Mouse (Mus musculus): ENCODE results near the gene Nrcam. TPM values are rescaled to one million over a fixed set of nuclear protein-coding genes. Genes with fewer than 3 reads are reported as not detected.
A peak's percentile ranks its signal among the peaks of the same experiment; 100 is the strongest.

Gene Nrcam
- polyA plus RNA-seq, 1 experiment from 2014 or later: 133 TPM

- H3K36me3 ChIP-seq: no peaks in the 10 kb centered on the region
- WGBS: under 1% methylated on average over 59 of the region's 61 CpGs
- peak overlapping the region; percentile 70 for H3K4me2 ChIP-seq
- H3K4me1 ChIP-seq (replicated peaks): peaks cover 34% of the 10 kb centered on the region
- peak overlapping the region; percentile 97 for H3K27ac ChIP-seq
- ATAC-seq (ENCODE audit: low FRiP score): peak; percentile 78
- H3K4me3 ChIP-seq: peak overlapping the region; percentile 82
- no peaks in the 10 kb centered on the region for H3K9me3 ChIP-seq
- H3K27me3 ChIP-seq: no peaks in the 10 kb centered on the region
- H3K9ac ChIP-seq: peak overlapping the region; percentile 91
Measured at GRCm38 (mm10) chr12:44329316-44330215, 881 bp downstream of the Nrcam start.

GRCm38 (mm10) chr12:44330216-44330719, 1.6 kb downstream of the Nrcam start:
- peak; percentile 21 for ATAC-seq (ENCODE audit: low FRiP score)
- WGBS: 0% methylated on average over 9 of the region's 9 CpGs

GRCm38 (mm10) chr12:44337136-44337640, 8.5 kb downstream of the Nrcam start:
- H3K9me3 ChIP-seq: no peaks in the 10 kb centered on the region
- H3K4me2 ChIP-seq: no peak overlapping the region
- H3K9ac ChIP-seq: no peak overlapping the region
- H3K36me3 ChIP-seq: no peaks in the 10 kb centered on the region
- 54% methylated on average over 2 of the region's 2 CpGs for WGBS
- no peak for ATAC-seq (ENCODE audit: low FRiP score)
- H3K27me3 ChIP-seq: no peaks in the 10 kb centered on the region
- H3K4me3 ChIP-seq: no peak overlapping the region
- no peak overlapping the region for H3K27ac ChIP-seq
- peaks cover 36% of the 10 kb centered on the region for H3K4me1 ChIP-seq (replicated peaks)

More at GRCm38 (mm10) chr12:44330216-44330719, 1.6 kb downstream of the Nrcam start:
- peak overlapping the region; percentile 91 for H3K9ac ChIP-seq
- no peaks in the 10 kb centered on the region for H3K27me3 ChIP-seq
- no peaks in the 10 kb centered on the region for H3K36me3 ChIP-seq
- H3K27ac ChIP-seq: peak overlapping the region; percentile 97
- H3K9me3 ChIP-seq: no peaks in the 10 kb centered on the region
- peak overlapping the region; percentile 82 for H3K4me3 ChIP-seq
- H3K4me2 ChIP-seq: peak overlapping the region; percentile 70
- H3K4me1 ChIP-seq (replicated peaks): peaks cover 34% of the 10 kb centered on the region

GRCm38 (mm10) chr12:44338195-44338622, 9.5 kb downstream of the Nrcam start:
- H3K9ac ChIP-seq: no peak overlapping the region
- peak overlapping the region; percentile 49 for H3K27ac ChIP-seq
- H3K4me3 ChIP-seq: no peak overlapping the region
- no peaks in the 10 kb centered on the region for H3K27me3 ChIP-seq
- no peaks in the 10 kb centered on the region for H3K9me3 ChIP-seq
- peaks cover 33% of the 10 kb centered on the region for H3K4me1 ChIP-seq (replicated peaks)
- peak overlapping the region; percentile 26; the same call in 1 of the 2 replicates for H3K4me2 ChIP-seq
- no peaks in the 10 kb centered on the region for H3K36me3 ChIP-seq
- ATAC-seq (ENCODE audit: low FRiP score): peak; percentile 88
- WGBS: 12% methylated on average over 8 of the region's 8 CpGs

GRCm38 (mm10) chr12:44344075-44344474, 15.4 kb downstream of the Nrcam start:
- H3K27ac ChIP-seq: no peak overlapping the region

GRCm38 (mm10) chr12:44345251-44345650, 16.6 kb downstream of the Nrcam start:
- no peaks in the 10 kb centered on the region for H3K36me3 ChIP-seq
- no peak overlapping the region for H3K9ac ChIP-seq
- no peak overlapping the region for H3K27ac ChIP-seq
- no peak overlapping the region for H3K4me3 ChIP-seq
- WGBS: 36% methylated on average over 5 of the region's 5 CpGs
- H3K9me3 ChIP-seq: no peaks in the 10 kb centered on the region
- no peak overlapping the region for H3K4me2 ChIP-seq
- ATAC-seq (ENCODE audit: low FRiP score): no peak
- no peaks in the 10 kb centered on the region for H3K27me3 ChIP-seq
- peaks cover 32% of the 10 kb centered on the region for H3K4me1 ChIP-seq (replicated peaks)

More at GRCm38 (mm10) chr12:44344075-44344474, 15.4 kb downstream of the Nrcam start:
- no peaks in the 10 kb centered on the region for H3K9me3 ChIP-seq
- ATAC-seq (ENCODE audit: low FRiP score): peak; percentile 46; the same call in 1 of the 2 replicates
- no peak overlapping the region for H3K9ac ChIP-seq
- no peaks in the 10 kb centered on the region for H3K36me3 ChIP-seq
- peaks cover 36% of the 10 kb centered on the region for H3K4me1 ChIP-seq (replicated peaks)
- H3K27me3 ChIP-seq: no peaks in the 10 kb centered on the region
- WGBS: 59% methylated on average over 6 of the region's 6 CpGs
- no peak overlapping the region for H3K4me2 ChIP-seq
- no peak overlapping the region for H3K4me3 ChIP-seq

GRCm38 (mm10) chr12:44346143-44346542, 17.5 kb downstream of the Nrcam start:
- H3K4me2 ChIP-seq: no peak overlapping the region
- peak overlapping the region; percentile 60 for H3K27ac ChIP-seq
- no peaks in the 10 kb centered on the region for H3K27me3 ChIP-seq
- ATAC-seq (ENCODE audit: low FRiP score): peak; percentile 37; the same call in 1 of the 2 replicates
- H3K9me3 ChIP-seq: no peaks in the 10 kb centered on the region
- H3K4me1 ChIP-seq (replicated peaks): peaks cover 30% of the 10 kb centered on the region
- 57% methylated on average over 3 of the region's 3 CpGs for WGBS
- H3K36me3 ChIP-seq: no peaks in the 10 kb centered on the region
- no peak overlapping the region for H3K4me3 ChIP-seq
- no peak overlapping the region for H3K9ac ChIP-seq

GRCm38 (mm10) chr12:44355116-44355515, 26.4 kb downstream of the Nrcam start:
- no peak for ATAC-seq (ENCODE audit: low FRiP score)
- no peak overlapping the region for H3K4me2 ChIP-seq
- WGBS: 86% methylated on average over 4 of the region's 4 CpGs

GRCm38 (mm10) chr12:44357460-44357859, 28.8 kb downstream of the Nrcam start:
- 0 out of 2 replicates have a peak, but pooled peaks cover 5% of the 10 kb centered on the region for H3K4me1 ChIP-seq (replicated peaks)
- WGBS: 12% methylated on average over 3 of the region's 3 CpGs
- no peak overlapping the region for H3K4me2 ChIP-seq
- 0 out of 2 replicates have a peak overlapping the region, but pooled peaks have one; percentile 46 for H3K27ac ChIP-seq
- no peaks in the 10 kb centered on the region for H3K36me3 ChIP-seq
- H3K9me3 ChIP-seq: no peaks in the 10 kb centered on the region
- ATAC-seq (ENCODE audit: low FRiP score): no peak
- H3K27me3 ChIP-seq: no peaks in the 10 kb centered on the region
- no peak overlapping the region for H3K9ac ChIP-seq
- H3K4me3 ChIP-seq: no peak overlapping the region

More at GRCm38 (mm10) chr12:44355116-44355515, 26.4 kb downstream of the Nrcam start:
- Histone ChIP-seq H3K9ac (no peak overlapping the region), H3K27me3 (no peaks in the 10 kb centered on the region), H3K4me1 (replicated peaks) (0 out of 2 replicates have a peak, but pooled peaks cover 5% of the 10 kb centered on the region), H3K4me3 (no peak overlapping the region), H3K36me3 (no peaks in the 10 kb centered on the region), H3K9me3 (no peaks in the 10 kb centered on the region), H3K27ac (no peak overlapping the region)

GRCm38 (mm10) chr12:44357881-44358280, 29.2 kb downstream of the Nrcam start:
- 33% methylated on average over 1 of the region's 1 CpGs for WGBS
- ATAC-seq (ENCODE audit: low FRiP score): no peak
- Histone ChIP-seq H3K27ac (no peak overlapping the region), H3K36me3 (no peaks in the 10 kb centered on the region), H3K4me2 (no peak overlapping the region), H3K9me3 (no peaks in the 10 kb centered on the region), H3K4me1 (replicated peaks) (0 out of 2 replicates have a peak, but pooled peaks cover 5% of the 10 kb centered on the region), H3K9ac (no peak overlapping the region), H3K27me3 (no peaks in the 10 kb centered on the region), H3K4me3 (no peak overlapping the region)

GRCm38 (mm10) chr12:44371076-44371710, 42.5 kb downstream of the Nrcam start:
- no peak for ATAC-seq (ENCODE audit: low FRiP score)

GRCm38 (mm10) chr12:44375956-44376355, 47.3 kb downstream of the Nrcam start:
- no peak overlapping the region for H3K4me2 ChIP-seq
- ATAC-seq (ENCODE audit: low FRiP score): no peak
- H3K27me3 ChIP-seq: no peaks in the 10 kb centered on the region
- peaks cover 20% of the 10 kb centered on the region for H3K4me1 ChIP-seq (replicated peaks)
- H3K4me3 ChIP-seq: no peak overlapping the region
- H3K27ac ChIP-seq: no peak overlapping the region
- no peaks in the 10 kb centered on the region for H3K9me3 ChIP-seq
- no peaks in the 10 kb centered on the region for H3K36me3 ChIP-seq
- WGBS: 77% methylated on average over 6 of the region's 6 CpGs
- H3K9ac ChIP-seq: no peak overlapping the region

More at GRCm38 (mm10) chr12:44371076-44371710, 42.5 kb downstream of the Nrcam start:
- no peak overlapping the region for H3K27ac ChIP-seq
- no peak overlapping the region for H3K9ac ChIP-seq
- 62% methylated on average over 3 of the region's 3 CpGs for WGBS
- no peak overlapping the region for H3K4me3 ChIP-seq
- no peaks in the 10 kb centered on the region for H3K27me3 ChIP-seq
- no peaks in the 10 kb centered on the region for H3K36me3 ChIP-seq
- no peaks in the 10 kb centered on the region for H3K9me3 ChIP-seq
- H3K4me2 ChIP-seq: no peak overlapping the region
- peaks cover 30% of the 10 kb centered on the region for H3K4me1 ChIP-seq (replicated peaks)
